Mouse (Mus musculus) cortical plate, adult 2 months (tissue): ENCODE measurements around the gene Cfap100. TPM values are rescaled to one million over a fixed set of nuclear protein-coding genes. Genes with fewer than 3 reads are reported as not detected.
A peak's percentile ranks its signal among the peaks of the same experiment; 100 is the strongest.

Source experiments
- H3K27ac ChIP-seq: fragments of 200-500 bp; 2 replicates; pipeline ENCODE4 v1.5.1; 2012; ENCODE audit warnings: low read length, control low read depth, inconsistent platforms; ENCODE audit not compliant: insufficient read depth
- H3K4me1 ChIP-seq: fragments of 200-500 bp; 2 replicates; pipeline ENCODE4 v1.6.1; 2011; ENCODE audit warnings: low read length; ENCODE audit not compliant: control insufficient read depth, insufficient read depth
- H3K4me3 ChIP-seq: fragments of 200-500 bp; 2 replicates; pipeline ENCODE4 v1.5.1; 2011; ENCODE audit warnings: mild to moderate bottlenecking, low read length, control low read depth; ENCODE audit not compliant: insufficient read depth
- CTCF ChIP-seq: fragments of 200-500 bp; IDR thresholded peaks from 2 replicates; pipeline ENCODE4 v1.5.1; 2011; ENCODE audit warnings: mild to moderate bottlenecking, control low read depth, low read length; ENCODE audit not compliant: insufficient read depth; ENCODE audit errors: extremely low read depth
- POLR2A ChIP-seq: fragments of 200-500 bp; IDR thresholded peaks from 2 replicates; pipeline ENCODE4 v1.6.1; 2011; ENCODE audit warnings: mild to moderate bottlenecking, low read length, control low read depth; ENCODE audit not compliant: insufficient read depth; ENCODE audit errors: extremely low read depth
- polyA plus RNA-seq: library from polyadenylated mRNA; depleted of rRNA; stranded (reverse); fragments of >200 nt; gene quantifications from 2 replicates; pipeline ENCODE4 v1.2.3, GENCODE M21; 2012; rRNA removed

The Cfap100 gene
- polyA plus RNA-seq, 1 experiment: 8.9 TPM

DNA sequence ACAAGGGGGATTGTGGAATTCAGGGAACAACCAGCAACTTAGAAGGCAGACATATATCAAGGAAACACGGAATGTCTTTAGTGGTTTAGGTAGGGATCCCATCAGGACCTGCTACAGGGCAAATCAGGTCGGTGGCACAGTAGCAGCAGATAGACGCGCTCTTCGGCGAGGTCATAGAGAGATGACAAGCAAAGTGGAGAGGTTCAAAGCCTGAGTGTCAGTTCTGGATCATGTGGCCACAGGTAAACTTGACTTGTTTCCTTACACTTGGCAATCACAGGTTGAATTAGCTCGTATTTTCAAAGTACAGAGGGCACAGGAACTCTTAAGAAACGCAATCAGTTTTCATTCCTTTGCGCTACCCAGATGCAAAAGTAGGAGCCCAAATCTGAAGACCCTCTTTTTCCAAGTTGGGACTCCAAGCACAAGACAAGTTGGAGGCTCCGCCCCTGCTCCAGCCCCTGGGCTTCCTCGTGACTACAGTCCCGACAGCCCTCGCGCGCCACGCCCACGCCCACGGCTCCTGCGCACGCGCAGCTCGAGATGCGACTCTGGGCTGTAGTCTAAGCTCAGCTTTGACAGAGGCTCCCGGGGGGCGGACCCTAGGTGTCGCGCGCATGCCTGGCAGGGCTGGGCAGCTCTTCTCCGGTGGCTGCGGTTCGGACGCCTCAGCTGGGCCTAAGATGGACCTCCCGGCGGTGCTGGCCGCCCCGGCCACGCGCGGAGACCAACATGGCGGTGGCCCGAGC lies 59.4 kb downstream of the Cfap100 start, which contains the start of gene Zxdc:
TSS of gene Zxdc (plus strand) at position 517 of the 749 bp plus-strand sequence.
- peak within 1 kb of the TSS; percentile 73 for H3K4me3 ChIP-seq
- TF ChIP-seq CTCF: no peak
- peak; percentile 79 for TF ChIP-seq POLR2A
- H3K27ac ChIP-seq: peak within 1 kb of the TSS; percentile 85
- H3K4me1 ChIP-seq: peaks cover 7% of the 10 kb centered on the region

DNA sequence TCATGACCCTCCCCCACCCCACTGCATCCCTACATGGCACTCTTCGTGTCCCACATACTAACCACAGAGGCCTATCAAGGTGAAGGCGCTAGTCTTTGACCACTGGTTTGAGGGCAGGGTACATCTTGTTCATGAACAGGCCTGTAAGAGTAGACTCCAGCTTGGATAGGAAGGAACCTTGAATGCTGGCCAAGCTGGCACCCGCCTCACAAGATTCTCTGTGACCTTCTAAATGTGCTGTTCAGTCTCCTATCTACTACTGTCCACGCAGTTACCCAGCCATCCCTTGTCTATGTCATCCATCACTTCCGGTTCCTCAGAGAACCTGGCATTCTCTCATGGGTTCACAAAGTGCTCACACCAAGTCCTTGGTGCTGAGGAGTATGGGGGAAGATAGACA lies 65.3 kb downstream of the Cfap100 start:
- H3K4me1 ChIP-seq: 0 out of 2 replicates have a peak, but pooled peaks cover 1% of the 10 kb centered on the region
- H3K27ac ChIP-seq: no peak overlapping the region
- TF ChIP-seq POLR2A: no peak
- no peak for TF ChIP-seq CTCF
- no peak overlapping the region for H3K4me3 ChIP-seq

DNA sequence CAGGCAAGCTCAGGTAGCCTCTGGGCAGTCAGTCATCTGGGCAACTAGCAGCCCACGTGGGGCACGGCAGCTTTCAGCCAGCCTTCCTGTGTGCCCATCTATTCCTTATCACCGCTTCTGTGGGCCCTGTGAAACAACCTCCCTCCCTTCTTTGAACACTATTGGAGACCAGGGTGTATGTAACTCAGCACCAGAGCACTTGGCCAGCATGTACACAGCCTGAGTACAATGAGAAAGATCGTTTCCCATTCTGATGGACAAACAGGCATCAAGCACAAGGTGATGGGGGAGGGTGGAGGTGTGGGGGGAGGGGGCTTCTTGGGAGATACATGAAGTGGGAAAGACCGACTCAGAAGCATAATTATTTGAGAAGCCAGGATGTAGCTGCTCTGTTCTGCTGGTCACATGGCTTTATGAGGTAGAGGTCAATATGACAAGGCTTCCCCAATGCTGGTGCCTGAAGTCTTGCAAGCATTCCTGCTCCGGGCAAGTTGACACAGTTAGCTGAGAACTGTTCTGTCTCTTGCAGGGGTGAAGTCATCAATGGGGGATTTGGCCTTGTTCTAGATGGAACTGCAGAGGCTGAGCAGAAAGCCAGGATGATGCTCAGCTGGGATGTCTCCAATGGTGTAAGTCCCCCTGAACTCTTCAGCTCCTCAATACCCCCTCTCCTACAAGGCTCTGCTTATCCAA lies 67.5 kb downstream of the Cfap100 start:
- no peak for TF ChIP-seq POLR2A
- TF ChIP-seq CTCF: no peak
- 0 out of 2 replicates have a peak, but pooled peaks cover 1% of the 10 kb centered on the region for H3K4me1 ChIP-seq

DNA sequence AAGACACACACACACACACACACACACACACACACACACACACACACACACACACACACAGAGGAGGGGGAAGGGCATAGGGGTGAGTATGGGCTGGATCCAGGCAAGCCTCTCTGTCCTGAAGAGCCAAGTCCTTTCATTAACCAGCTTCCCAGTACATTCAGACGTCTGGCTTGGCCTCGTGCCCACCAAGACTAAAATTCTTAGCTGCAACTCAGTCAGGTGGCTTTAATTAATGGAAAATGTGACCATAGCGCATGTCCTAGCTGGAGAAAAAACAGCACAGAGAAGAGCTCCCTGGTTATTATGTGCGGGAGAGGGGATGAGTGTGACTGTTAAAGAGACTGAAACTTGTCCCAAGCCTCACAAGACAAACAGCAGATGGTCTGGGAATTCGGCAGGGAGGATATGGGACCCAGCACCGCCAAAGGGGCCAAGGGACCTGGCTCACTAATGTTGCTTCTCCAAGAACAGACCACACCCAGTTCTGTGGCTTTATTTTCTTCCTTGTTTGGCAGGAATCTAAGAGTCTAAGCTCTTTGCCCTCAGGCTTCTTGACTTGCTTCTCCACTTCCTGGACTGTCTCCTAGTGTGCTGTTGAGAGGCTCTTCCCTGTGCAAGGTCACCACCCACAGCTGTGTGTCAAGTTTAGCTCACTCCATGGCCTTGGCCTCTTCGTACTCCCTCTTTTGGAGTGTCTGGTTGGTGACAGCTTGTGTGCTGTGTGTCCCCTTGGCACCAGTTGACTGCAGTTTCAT lies 68.4 kb downstream of the Cfap100 start:
- 0 out of 2 replicates have a peak, but pooled peaks cover 1% of the 10 kb centered on the region for H3K4me1 ChIP-seq
- no peak overlapping the region for H3K27ac ChIP-seq
- no peak overlapping the region for H3K4me3 ChIP-seq
- TF ChIP-seq CTCF (no peak), POLR2A (no peak)

More for the DNA sequence above, 67.5 kb downstream of the Cfap100 start:
- H3K4me3 ChIP-seq: no peak overlapping the region
- H3K27ac ChIP-seq: no peak overlapping the region

DNA sequence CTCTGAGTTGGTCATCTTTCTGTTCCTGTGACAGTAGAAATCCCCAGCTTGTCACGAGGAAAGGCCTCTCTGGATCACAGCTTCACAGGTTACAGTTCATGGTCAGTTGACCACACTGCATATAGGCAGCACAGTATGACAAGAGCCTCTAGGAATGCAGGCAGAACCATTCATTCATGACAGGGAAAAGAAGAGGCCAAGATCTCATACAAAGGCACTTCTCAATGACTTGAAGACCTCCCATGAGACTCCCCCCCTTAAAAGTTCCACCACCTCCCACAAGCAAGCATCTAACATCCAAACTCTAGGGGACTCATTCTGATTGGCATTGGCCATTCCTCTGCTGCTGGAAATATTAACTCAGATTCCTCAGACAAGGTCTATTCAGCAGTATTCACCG lies 69.2 kb downstream of the Cfap100 start:
- Histone ChIP-seq H3K4me3 (no peak overlapping the region), H3K27ac (no peak overlapping the region), H3K4me1 (0 out of 2 replicates have a peak, but pooled peaks cover 1% of the 10 kb centered on the region)
- TF ChIP-seq POLR2A (no peak), CTCF (no peak)

DNA sequence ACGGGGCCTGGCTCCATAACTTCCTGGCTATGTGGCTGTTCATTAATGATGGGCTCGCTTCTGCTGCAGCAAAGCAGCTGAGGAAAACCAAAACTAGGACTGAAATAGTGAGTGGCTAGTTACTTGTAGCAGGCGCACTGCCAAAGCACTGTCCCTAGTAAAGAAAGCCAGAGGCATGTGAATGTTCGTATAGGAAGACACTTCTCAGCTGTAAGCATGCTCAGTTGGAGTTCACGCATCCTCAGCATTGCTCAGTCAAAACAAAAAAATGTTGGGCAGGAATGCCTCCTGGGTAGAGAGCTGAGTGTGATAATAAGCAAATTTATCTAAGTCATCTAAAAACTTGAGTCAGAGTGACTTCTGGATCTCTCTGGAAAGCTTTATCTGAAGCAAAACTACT lies 70.5 kb downstream of the Cfap100 start:
- Histone ChIP-seq H3K4me3 (no peak overlapping the region), H3K27ac (no peak overlapping the region), H3K4me1 (0 out of 2 replicates have a peak, but pooled peaks cover 1% of the 10 kb centered on the region)
- TF ChIP-seq CTCF: no peak
- TF ChIP-seq POLR2A: no peak

Other genes with a start within 250 kb of the Cfap100 start
- gene V1ra8, start 226.0 kb downstream of the Cfap100 start, polyA plus RNA-seq: not detected in 2 replicates
- not detected in 2 replicates for gene Vmn1r53, start 204.4 kb downstream of the Cfap100 start, polyA plus RNA-seq
- not detected in 2 replicates for gene Vmn1r54, start 182.5 kb downstream of the Cfap100 start, polyA plus RNA-seq
- gene BC048671, start 127.6 kb downstream of the Cfap100 start, polyA plus RNA-seq: not detected in 2 replicates
- gene Chst13, start 103.6 kb downstream of the Cfap100 start, polyA plus RNA-seq: 0.06 and 0.17 TPM in 2 replicates
- gene Uroc1, start 95.5 kb downstream of the Cfap100 start, polyA plus RNA-seq: 0.04 TPM in 1 of 2 replicates, not detected in the other
- 17.3 and 18.2 TPM in 2 replicates for gene Zxdc, start 59.3 kb downstream of the Cfap100 start, polyA plus RNA-seq
- 31.9 and 33.0 TPM in 2 replicates for gene Klf15, start 33.8 kb upstream of the Cfap100 start, polyA plus RNA-seq
- gene Aldh1l1, start 57.6 kb upstream of the Cfap100 start, polyA plus RNA-seq: 77.0 and 83.1 TPM in 2 replicates
- gene Slc41a3, start 175.9 kb upstream of the Cfap100 start, polyA plus RNA-seq: 5.0 and 5.4 TPM in 2 replicates